Mouse (Mus musculus) small intestine, adult 2 months (tissue): Measurements from ENCODE around the gene Smarcc2.

Experiments used
- CTCF ChIP-seq: fragments of 200-500 bp; IDR thresholded peaks from 2 replicates; pipeline ENCODE4 v1.5.1; 2012; ENCODE audit warnings: low read depth, mild to moderate bottlenecking, control low read depth, inconsistent platforms, low read length, moderate library complexity, mixed read lengths; ENCODE audit not compliant: insufficient replicate concordance, insufficient read length; ENCODE audit errors: extremely low read depth
- POLR2A ChIP-seq: fragments of 200-500 bp; IDR thresholded peaks from 2 replicates; pipeline ENCODE4 v1.6.1; 2012; ENCODE audit warnings: low read depth, mild to moderate bottlenecking, control low read depth, inconsistent platforms, low read length, moderate library complexity

- TF ChIP-seq POLR2A (no peak), CTCF (no peak)
Measured at GRCm38 (mm10) chr10:128441324-128442119, 17.5 kb upstream of the Smarcc2 start.
